Mouse (Mus musculus) liver, adult (tissue): Measurements from ENCODE around the gene Sptbn2.

Experiments
- GATA4 ChIP-seq: IDR thresholded peaks from 2 replicates; pipeline ENCODE4 v1.6.1; 2014; ENCODE audit warnings: mild to moderate bottlenecking, low read length; ENCODE audit not compliant: insufficient replicate concordance

Sptbn2 gene

DNA sequence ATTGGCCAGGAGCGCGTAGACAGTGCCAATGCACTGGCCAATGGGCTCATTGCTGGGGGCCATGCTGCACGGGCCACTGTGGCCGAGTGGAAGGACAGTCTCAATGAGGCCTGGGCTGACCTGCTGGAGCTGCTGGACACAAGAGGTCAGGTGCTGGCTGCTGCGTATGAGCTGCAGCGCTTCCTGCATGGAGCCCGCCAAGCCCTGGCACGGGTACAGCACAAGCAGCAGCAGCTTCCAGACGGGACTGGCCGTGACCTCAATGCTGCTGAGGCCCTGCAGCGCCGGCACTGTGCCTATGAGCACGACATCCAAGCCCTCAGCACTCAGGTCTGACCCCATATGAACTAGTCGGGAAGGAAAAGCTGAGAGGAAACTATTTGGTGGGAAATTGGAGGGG is 35.6 kb downstream of the Sptbn2 start:
- no peak for TF ChIP-seq GATA4

DNA sequence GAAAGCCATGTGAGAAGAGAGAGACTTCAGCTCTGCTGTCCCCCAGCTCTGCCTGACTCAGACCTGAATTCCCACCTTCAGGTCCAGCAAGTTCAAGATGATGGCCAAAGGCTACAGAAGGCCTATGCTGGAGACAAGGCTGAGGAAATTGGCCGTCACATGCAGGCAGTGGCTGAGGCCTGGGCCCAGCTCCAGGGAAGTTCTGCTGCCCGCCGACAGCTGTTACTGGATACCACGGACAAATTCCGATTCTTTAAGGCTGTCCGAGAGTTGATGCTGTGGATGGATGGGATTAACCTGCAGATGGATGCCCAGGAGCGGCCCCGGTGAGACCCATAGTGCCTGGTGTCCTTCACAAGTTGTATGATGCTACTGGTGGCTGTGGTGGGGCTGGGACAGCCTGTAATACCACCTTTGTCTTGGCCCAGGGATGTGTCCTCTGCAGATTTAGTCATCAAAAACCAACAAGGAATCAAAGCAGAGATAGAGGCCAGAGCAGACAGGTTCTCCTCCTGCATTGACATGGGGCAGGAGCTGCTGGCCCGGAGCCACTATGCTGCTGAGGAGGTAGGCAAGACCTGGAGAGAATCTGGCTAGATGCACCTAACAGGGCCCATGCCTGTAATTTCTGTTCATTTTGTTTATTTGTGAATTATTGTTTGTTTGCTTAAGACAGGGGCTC is 36.8 kb downstream of the Sptbn2 start:
- no peak for TF ChIP-seq GATA4

DNA sequence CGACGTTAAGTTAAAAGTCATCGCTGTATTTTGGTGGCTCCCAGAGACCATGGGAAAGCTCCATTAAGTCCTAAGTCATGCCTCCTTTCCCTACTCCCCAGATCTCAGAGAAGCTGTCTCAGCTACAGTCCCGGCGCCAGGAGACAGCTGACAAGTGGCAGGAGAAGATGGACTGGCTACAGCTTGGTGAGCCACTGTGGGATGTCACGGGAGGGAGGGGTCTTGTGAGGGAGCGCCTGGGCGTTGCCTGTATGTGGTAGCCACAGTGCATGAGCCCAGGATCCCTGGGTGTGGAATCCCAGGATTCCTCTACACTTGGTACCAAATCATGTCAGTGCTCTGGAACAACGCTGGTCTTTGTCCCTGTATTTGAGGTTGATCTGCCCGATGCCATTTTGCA is 37.5 kb downstream of the Sptbn2 start:
- TF ChIP-seq GATA4 = no peak

GRCm38 (mm10) chr19:4749975-4750374 is 39.0 kb downstream of the Sptbn2 start:
- TF ChIP-seq GATA4 = no peak

DNA sequence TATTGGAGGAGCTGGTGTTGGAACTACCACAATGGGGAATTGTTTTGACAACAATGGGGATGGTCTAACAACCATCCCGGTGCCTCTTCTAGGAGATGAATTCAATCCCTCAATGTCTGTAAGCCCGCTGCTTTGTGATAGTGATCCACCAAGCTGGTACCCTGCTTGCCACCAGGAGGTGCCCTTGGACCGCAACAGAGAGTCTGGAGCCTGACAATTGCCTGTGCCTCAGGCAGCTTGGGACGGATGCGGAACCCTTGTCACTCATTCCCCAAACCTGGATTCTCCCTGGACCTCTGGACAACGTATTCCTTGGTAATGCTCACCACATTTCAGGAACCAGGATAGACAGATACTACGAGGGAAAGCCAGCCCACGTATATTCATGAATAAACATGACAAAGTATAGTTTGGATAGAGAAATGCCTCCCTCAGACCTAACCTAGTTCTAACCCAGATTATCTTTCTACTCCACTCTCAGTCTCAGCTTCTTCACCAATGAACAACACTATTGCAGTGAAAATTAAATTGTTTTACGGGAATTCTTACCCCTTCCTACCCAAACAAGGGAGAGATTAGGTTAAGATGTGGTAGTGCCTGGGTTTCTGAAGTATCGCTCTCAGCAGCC is 44.7 kb downstream of the Sptbn2 start:
- TF ChIP-seq GATA4 = no peak

GRCm38 (mm10) chr19:4756193-4756911 is 45.4 kb downstream of the Sptbn2 start, which contains the start of gene Rbm4b:
Rbm4b (plus strand) TSS chr19:4756497.
- no peak for TF ChIP-seq GATA4

- TF ChIP-seq GATA4 = no peak
These were observed 46.0 kb downstream of the Sptbn2 start for GRCm38 (mm10) chr19:4756921-4757320.

DNA sequence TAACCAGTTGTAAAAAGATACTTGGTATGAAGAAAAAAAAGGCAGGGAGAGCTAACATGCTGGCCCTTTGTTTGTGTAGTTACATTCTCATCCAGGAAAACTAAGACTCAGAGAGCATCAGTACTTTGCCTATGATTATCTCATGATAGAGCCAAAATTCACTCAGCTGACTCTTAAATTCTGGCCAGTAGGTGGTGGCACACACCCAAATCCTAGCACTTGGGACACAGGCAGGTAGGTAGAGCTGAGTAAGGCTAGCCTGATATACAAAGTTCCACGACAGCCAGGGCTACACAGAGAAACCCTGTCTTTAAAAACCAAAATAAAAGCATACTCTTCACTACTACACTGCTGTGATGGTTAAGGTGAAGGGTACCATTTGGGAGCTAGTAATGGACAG is 51.9 kb downstream of the Sptbn2 start:
- TF ChIP-seq GATA4 = no peak

DNA sequence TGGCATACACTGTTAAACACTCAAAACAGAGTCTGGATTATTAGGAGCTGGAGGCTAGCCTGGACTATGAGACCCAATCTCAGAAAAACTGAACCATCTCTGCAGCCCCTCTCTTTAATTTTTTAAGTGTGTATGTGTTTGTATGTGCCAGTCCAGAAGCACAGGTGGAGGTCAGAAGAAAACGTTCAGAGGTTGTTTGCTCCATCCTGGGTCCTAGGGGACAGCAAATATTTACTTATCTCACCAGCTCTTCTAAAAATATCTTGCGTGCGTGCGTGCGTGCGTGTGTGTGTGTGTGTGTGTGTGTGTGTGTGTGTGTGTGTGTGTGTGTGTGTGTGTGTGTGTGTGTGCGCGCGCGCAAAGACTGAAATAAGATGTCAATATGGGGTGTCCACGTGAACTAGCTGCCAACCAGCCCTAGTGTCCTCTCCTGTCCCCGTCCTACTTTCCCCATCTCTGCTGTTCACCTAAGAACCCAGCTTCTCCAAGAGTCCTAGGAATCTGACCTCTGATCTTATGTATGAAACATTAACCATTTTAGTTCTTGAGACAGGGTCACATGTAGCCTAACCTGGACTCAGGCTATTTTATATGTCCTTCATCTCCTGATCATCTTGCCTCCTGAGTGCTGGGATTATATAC is 56.7 kb downstream of the Sptbn2 start:
- TF ChIP-seq GATA4 = no peak

GRCm38 (mm10) chr19:4772785-4773184 is 61.8 kb downstream of the Sptbn2 start:
- no peak for TF ChIP-seq GATA4

DNA sequence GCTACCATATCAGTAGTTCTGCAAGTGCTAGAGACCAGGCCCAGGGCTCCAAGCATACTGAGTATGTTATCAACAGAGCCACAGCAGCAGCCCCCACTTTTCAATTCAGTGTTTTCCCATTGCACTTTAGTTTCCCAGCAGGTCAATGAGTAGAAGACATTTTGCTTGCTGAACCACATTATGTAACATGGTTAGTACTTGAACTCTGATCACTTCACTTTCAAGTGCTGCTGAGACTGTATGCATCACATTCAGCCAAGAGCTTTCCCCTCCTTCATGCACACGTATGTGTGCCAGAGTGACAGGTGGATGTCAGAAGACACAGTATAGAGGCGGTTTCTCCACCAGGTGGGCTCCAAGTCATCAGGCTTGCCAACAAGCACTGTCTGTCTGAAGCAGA is 71.9 kb downstream of the Sptbn2 start:
- TF ChIP-seq GATA4 = no peak

DNA sequence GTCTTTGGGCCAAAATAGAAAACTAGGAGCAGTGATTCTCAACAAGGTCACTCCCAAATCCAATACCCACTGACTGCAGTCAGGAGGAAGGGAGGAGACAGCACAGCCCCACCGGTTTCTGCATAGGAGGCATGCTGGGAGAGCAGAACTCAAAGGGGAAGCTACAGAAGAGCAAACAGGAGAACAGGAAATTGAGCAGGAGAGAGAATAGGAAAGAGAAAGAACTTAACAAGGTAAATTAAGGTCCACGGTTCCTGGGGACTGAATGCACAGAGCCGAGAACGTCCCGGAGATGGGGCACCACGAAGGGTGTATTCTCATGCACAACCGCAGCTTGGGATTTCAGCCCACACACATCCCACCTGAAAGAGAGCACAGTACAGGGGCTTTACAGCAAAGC is 74.2 kb downstream of the Sptbn2 start:
- TF ChIP-seq GATA4 = no peak

- TF ChIP-seq GATA4 = no peak
These were observed 75.3 kb downstream of the Sptbn2 start for GRCm38 (mm10) chr19:4786313-4786712.

DNA sequence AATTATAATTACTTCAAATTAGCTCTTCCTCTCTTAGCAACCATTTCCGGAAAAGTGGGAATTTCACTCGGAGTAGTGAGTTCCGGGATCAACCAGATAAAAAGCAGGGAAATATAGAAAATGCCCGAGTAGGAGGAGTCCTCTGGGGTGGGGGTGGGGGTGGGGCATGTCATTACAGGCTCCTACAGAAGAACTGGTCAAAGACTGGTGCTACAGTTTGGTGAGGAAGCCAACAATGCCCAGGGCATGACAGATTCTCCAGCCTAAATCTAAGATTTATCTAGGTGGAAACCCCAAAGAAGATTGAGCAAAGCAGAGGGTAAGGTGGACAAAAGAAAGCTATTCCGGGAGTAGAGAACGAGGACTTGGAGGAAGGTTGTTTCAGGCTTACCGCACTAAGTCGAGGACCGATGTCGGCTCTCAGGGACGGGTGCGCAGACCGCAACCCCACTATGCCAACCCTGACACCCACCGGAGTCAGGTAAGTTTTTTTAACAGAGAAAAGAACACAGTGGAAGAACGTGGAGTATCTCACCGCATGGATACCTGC is 82.4 kb downstream of the Sptbn2 start:
- TF ChIP-seq GATA4 = no peak

GRCm38 (mm10) chr19:4793831-4794422 is 83.0 kb downstream of the Sptbn2 start, which contains the start of gene Rbm4:
Rbm4 (minus strand) TSS chr19:4793901.
- no peak for TF ChIP-seq GATA4
